Mouse (Mus musculus) lung, postnatal 0 days (tissue): ENCODE measurements around the gene S100a5. TPM values are rescaled to one million over a fixed set of nuclear protein-coding genes. Genes with fewer than 3 reads are reported as not detected.

Experiments used
- ATAC-seq: fragments of 200-750 bp; cut with Nextera tagmentation; 2 replicates; pipeline ENCODE4 v1.8.0; 2017; ENCODE audit warnings: moderate library complexity
- DNase-seq: peaks from one replicate; pipeline ENCODE4 v3.0.0-alpha.2; 2016; ENCODE audit warnings: low spot score
- H3K27ac ChIP-seq: fragments of 300-500 bp; sonication (generic); 2 replicates; pipeline ENCODE4 v1.5.1; 2014; ENCODE audit warnings: antibody characterized with exemption, mild to moderate bottlenecking, low read length, mixed read lengths
- H3K27me3 ChIP-seq: fragments of 300-500 bp; sonication (generic); replicated peaks from 2 replicates; pipeline ENCODE4 v1.6.1; 2014; ENCODE audit warnings: low read length, mixed read lengths; ENCODE audit not compliant: insufficient read depth
- H3K36me3 ChIP-seq: fragments of 300-500 bp; sonication (generic); 2 replicates; pipeline ENCODE4 v1.6.1; 2014; ENCODE audit warnings: low read length, mixed read lengths; ENCODE audit not compliant: insufficient read depth
- H3K4me1 ChIP-seq: fragments of 300-500 bp; sonication (generic); 2 replicates; pipeline ENCODE4 v1.6.1; 2014; ENCODE audit warnings: antibody characterized with exemption, low read depth, low read length, mixed read lengths; ENCODE audit not compliant: insufficient read depth
- H3K4me2 ChIP-seq: fragments of 300-500 bp; sonication (generic); replicated peaks from 2 replicates; pipeline ENCODE4 v1.6.1; 2014; ENCODE audit warnings: low read depth, mild to moderate bottlenecking, low read length, moderate library complexity, mixed read lengths
- H3K4me3 ChIP-seq: fragments of 300-500 bp; sonication (generic); 2 replicates; pipeline ENCODE4 v1.5.1; 2014; ENCODE audit warnings: low read depth, low read length
- H3K9ac ChIP-seq: fragments of 300-500 bp; sonication (generic); replicated peaks from 2 replicates; pipeline ENCODE4 v1.6.1; 2014; ENCODE audit warnings: low read depth, mild to moderate bottlenecking
- H3K9me3 ChIP-seq: fragments of 300-500 bp; sonication (generic); 2 replicates; pipeline ENCODE4 v1.6.1; 2016; ENCODE audit warnings: low read length, mixed read lengths
- CTCF ChIP-seq: IDR thresholded peaks from 2 replicates; pipeline ENCODE4 v1.5.1; 2016; ENCODE audit warnings: antibody characterized with exemption, mild to moderate bottlenecking
- EP300 ChIP-seq: IDR thresholded peaks from 2 replicates; pipeline ENCODE4 v1.6.1; 2016; ENCODE audit warnings: antibody characterized with exemption, mild to moderate bottlenecking, control low read depth
- WGBS: fragments of 180-500 bp; shearing (Covaris S2); extraction: QIAGEN DNeasy Blood & Tissue Kit; methylation state at CpG from one replicate; pipeline ENCODE4 v1.1.7; 2014; 5-methylcytosine and 5-hydroxymethylcytosine counted together
- polyA plus RNA-seq: library from polyadenylated mRNA; unstranded; fragments of >200 nt; fragmentation: Nextera tagmentation; extraction: Ambion mirVana; gene quantifications from 2 replicates; pipeline ENCODE4 v1.2.1, GENCODE M21; 2015

S100a5 gene
- polyA plus RNA-seq, 1 experiment from 2014 or later, result not detected

DNA sequence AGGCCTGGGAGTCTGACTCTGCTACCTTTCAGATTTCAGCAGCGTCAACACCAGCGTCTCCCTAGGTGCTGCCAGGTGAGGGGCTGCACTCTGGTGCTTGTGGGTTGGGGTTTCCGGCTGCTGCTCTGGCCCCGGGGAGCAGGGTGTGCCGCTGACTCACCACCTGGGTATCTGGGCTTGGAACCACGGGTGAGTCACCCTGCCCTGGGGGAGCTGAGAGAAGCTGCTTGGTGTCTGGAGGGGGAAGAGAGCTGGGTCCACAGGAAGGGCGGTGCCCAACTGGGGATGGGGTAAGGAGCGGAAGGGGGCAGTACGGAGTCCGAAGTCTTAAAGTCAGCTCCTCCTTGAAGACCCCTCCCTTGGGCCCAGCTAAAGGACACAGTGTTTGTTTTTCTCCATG is 21.4 kb upstream of the S100a5 start:
- peak; percentile 93 for DNase-seq
- Histone ChIP-seq H3K27me3 (no peaks in the 10 kb centered on the region), H3K27ac (peak overlapping the region; percentile 86), H3K4me2 (no peak overlapping the region), H3K4me1 (peaks cover 3% of the 10 kb centered on the region; the same call in 1 of the 2 replicates), H3K9me3 (no peaks in the 10 kb centered on the region), H3K9ac (no peak overlapping the region), H3K4me3 (no peak overlapping the region), H3K36me3 (no peaks in the 10 kb centered on the region)
- TF ChIP-seq EP300 (peak; percentile 67; the same call in 1 of the 2 replicates), CTCF (peak; percentile 23)
- ATAC-seq, result peak; percentile 91
- 32% methylated on average over 10 of the region's 10 CpGs for WGBS

DNA sequence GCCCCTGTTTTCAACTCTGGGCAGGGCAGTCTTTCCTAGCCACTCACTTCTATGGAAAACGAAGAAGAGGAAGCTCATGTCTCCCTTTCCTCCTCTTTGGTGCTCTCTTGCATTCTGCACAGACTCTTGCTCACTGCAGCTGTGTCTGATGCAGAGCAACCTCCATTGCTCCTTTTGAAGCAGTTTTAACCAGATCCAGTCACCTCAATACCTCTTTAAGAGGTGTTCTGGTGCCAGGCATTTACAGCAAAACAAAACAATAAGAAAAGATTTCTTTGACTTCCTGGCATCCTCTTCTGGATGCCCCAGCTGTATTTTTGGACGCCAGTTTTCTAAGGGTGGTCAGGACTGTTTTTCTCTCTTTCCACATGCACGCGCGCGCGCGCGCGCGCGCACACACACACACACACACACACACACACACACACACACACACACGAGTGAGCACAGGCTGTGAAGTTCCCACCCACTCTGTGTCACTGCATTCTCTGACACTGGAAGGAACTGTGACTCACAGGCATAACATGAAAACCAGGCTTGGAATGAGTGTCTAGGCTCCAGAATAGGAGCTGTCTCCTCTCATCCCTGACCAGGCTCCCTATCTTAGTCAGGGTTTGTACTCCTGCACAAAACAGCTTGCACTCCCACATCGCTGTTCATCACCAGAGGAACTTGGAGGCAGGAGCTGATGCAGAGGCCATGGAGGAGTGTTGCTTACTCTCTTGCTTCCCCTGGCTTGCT is 20.8 kb upstream of the S100a5 start:
- peak overlapping the region; percentile 86 for H3K27ac ChIP-seq

DNA sequence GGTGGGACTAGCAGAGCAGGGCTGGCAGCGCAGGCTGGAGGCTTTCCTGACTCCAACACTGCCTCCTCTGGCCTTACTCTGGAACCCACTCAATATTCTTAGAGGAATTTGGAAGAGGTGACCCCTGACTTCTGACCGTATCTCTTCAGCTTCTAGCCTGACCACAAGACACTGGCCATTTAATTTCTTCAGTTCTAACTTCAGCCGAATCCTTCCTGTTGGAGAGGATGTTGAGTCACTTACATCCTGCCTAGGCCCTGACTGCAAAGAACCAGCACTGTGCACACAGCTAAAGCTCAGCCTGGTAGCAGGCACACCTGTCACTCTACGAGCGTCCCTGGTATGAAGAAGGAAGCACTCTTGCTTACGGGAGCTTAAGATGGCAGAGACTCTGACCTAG is 18.9 kb upstream of the S100a5 start:
- Histone ChIP-seq H3K27me3 (no peaks in the 10 kb centered on the region), H3K9me3 (no peaks in the 10 kb centered on the region), H3K27ac (no peak overlapping the region), H3K9ac (no peak overlapping the region), H3K36me3 (no peaks in the 10 kb centered on the region), H3K4me3 (no peak overlapping the region), H3K4me1 (peaks cover 3% of the 10 kb centered on the region; the same call in 1 of the 2 replicates), H3K4me2 (no peak overlapping the region)
- ATAC-seq (no peak), DNase-seq (no peak)
- 52% methylated on average over 6 of the region's 6 CpGs for WGBS
- TF ChIP-seq CTCF, result no peak
- TF ChIP-seq EP300, result no peak

More for the DNA sequence above, 20.8 kb upstream of the S100a5 start:
- Histone ChIP-seq H3K4me3 (no peak overlapping the region), H3K27me3 (no peaks in the 10 kb centered on the region), H3K9me3 (no peaks in the 10 kb centered on the region), H3K36me3 (no peaks in the 10 kb centered on the region), H3K9ac (no peak overlapping the region), H3K4me2 (no peak overlapping the region), H3K4me1 (peaks cover 3% of the 10 kb centered on the region; the same call in 1 of the 2 replicates)
- TF ChIP-seq CTCF (no peak), EP300 (peak; percentile 82)
- WGBS, result 80% methylated on average over 14 of the region's 14 CpGs
- DNase-seq (peak; percentile 74), ATAC-seq (peak; percentile 53)

DNA sequence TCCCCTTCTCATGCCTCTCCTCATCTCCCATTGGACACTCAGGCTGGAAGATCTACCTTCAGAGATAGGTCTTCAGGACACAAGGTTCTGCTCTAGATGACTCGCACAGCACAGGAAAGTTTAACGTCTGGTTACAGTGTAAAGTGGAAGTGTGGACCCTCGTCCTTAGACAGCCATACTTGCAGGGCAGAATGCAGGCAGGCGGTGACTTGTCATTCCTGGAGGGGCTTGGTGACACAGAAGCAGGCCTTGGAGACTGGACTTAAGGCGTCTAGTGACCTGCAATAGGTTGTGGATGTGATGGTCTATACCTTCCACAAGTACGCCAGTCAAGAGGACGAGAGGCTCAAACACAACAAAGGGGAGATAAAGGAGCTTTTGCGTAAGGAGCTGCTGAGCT is 18.4 kb upstream of the S100a5 start, which contains the start of gene S100a2:
TSS of gene S100a2 (plus strand) at position 301 of the 400 bp plus-strand sequence.
- Histone ChIP-seq H3K9me3 (no peaks in the 10 kb centered on the region), H3K4me3 (no peak within 1 kb of the TSS), H3K4me1 (peaks cover 3% of the 10 kb centered on the region; the same call in 1 of the 2 replicates), H3K27ac (no peak within 1 kb of the TSS), H3K4me2 (no peak within 1 kb of the TSS), H3K9ac (no peak within 1 kb of the TSS), H3K36me3 (no peaks in the 10 kb centered on the region), H3K27me3 (no peaks in the 10 kb centered on the region)
- TF ChIP-seq CTCF (no peak), EP300 (no peak)
- no peak for ATAC-seq
- no peak for DNase-seq
- 79% methylated on average over 8 of the region's 8 CpGs for WGBS

DNA sequence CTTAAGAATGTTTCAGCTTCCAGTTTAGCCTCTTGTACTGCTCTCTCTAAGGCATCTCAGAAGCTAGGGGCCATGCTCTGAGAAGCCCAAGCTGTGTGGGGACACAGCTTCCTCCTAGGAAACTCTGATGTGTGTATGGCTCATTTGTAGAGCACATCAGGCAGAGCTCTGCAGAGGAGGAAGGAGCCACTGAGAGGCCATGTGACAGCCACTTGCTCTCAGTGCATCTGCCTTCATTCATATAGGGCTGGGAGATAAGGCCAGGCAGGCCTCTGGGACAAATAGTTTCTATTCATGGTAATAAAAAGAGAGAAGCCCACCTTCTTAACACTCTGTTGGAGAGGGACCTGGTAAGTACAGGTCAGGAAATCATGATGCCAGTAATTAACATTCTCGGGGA is 13.9 kb upstream of the S100a5 start:
- Histone ChIP-seq H3K36me3 (no peaks in the 10 kb centered on the region), H3K4me1 (no peaks in the 10 kb centered on the region), H3K9me3 (no peaks in the 10 kb centered on the region), H3K27ac (no peak overlapping the region), H3K4me3 (no peak overlapping the region), H3K9ac (no peak overlapping the region), H3K27me3 (no peaks in the 10 kb centered on the region), H3K4me2 (no peak overlapping the region)
- no peak for DNase-seq
- 83% methylated on average over 1 of the region's 1 CpGs for WGBS
- no peak for TF ChIP-seq EP300
- no peak for TF ChIP-seq CTCF
- ATAC-seq, result no peak

DNA sequence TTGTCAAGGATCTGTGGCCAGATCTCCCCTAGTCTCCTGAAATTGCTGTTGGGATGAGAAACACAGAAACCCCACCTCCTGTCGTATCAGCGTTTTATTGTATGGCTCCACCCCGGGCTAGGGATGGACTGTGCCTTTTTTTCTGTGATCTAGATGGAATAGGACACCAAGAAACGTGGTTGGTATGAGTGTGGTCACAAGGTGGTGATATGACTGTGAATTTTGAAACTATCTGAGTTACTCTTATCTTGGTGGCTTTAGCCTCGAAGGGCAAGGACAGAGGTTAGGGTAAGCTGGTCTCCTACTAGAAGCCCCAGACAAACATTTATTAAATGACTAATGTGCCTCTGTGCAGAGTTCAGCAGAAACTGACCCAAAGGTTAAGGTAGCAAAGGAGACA is 12.8 kb upstream of the S100a5 start:
- DNase-seq (no peak), ATAC-seq (no peak)
- Histone ChIP-seq H3K9me3 (no peaks in the 10 kb centered on the region), H3K9ac (no peak overlapping the region), H3K27me3 (no peaks in the 10 kb centered on the region), H3K36me3 (no peaks in the 10 kb centered on the region), H3K27ac (no peak overlapping the region), H3K4me1 (no peaks in the 10 kb centered on the region), H3K4me2 (no peak overlapping the region), H3K4me3 (no peak overlapping the region)
- TF ChIP-seq EP300 (no peak), CTCF (no peak)
- WGBS, result 54% methylated on average over 5 of the region's 5 CpGs
